Mouse (Mus musculus) neural tube, embryonic 14.5 days (tissue): Measurements from ENCODE around the gene Chaf1b. TPM values are rescaled to one million over a fixed set of nuclear protein-coding genes. Genes with fewer than 3 reads are reported as not detected.

Source experiments
- ATAC-seq: fragments of 200-750 bp; cut with Nextera tagmentation; 2 replicates; pipeline ENCODE4 v1.8.0; 2017; ENCODE audit warnings: low read depth, mild to moderate bottlenecking, moderate TSS enrichment, moderate library complexity
- H3K27ac ChIP-seq: fragments of 300-500 bp; sonication (generic); 2 replicates; pipeline ENCODE4 v1.5.1; 2014; ENCODE audit warnings: low read depth, mild to moderate bottlenecking, control low read depth, low read length, moderate library complexity, mixed read lengths
- H3K27me3 ChIP-seq: fragments of 300-500 bp; sonication (generic); 2 replicates; pipeline ENCODE4 v1.6.1; 2014; ENCODE audit warnings: low read length; ENCODE audit not compliant: control insufficient read depth, insufficient read depth
- H3K36me3 ChIP-seq: fragments of 300-500 bp; sonication (generic); 2 replicates; pipeline ENCODE4 v1.6.1; 2014; ENCODE audit warnings: low read length, mixed read lengths; ENCODE audit not compliant: control insufficient read depth, insufficient read depth
- H3K4me1 ChIP-seq: fragments of 300-500 bp; sonication (generic); 2 replicates; pipeline ENCODE4 v1.6.1; 2014; ENCODE audit warnings: low read length; ENCODE audit not compliant: control insufficient read depth, insufficient read depth
- H3K4me2 ChIP-seq: fragments of 300-500 bp; sonication (generic); 2 replicates; pipeline ENCODE4 v1.6.1; 2014; ENCODE audit warnings: mild to moderate bottlenecking, low read depth, low read length, control low read depth
- H3K4me3 ChIP-seq: fragments of 300-500 bp; sonication (generic); 2 replicates; pipeline ENCODE4 v1.5.1; 2014; ENCODE audit warnings: low read depth, low read length, control low read depth, mixed read lengths
- H3K9ac ChIP-seq: fragments of 300-500 bp; sonication (generic); replicated peaks from 2 replicates; pipeline ENCODE4 v1.6.1; 2014; ENCODE audit warnings: low read depth, mild to moderate bottlenecking, control low read depth, low read length, mixed read lengths
- H3K9me3 ChIP-seq: fragments of 300-500 bp; sonication (generic); 2 replicates; pipeline ENCODE4 v1.6.1; 2016; ENCODE audit warnings: low read length; ENCODE audit not compliant: control insufficient read depth
- WGBS: fragments of 180-500 bp; shearing (Covaris S2); extraction: QIAGEN DNeasy Blood & Tissue Kit; methylation state at CpG from one replicate; pipeline ENCODE4 v1.1.7; 2014; 5-methylcytosine and 5-hydroxymethylcytosine counted together
- polyA plus RNA-seq: library from polyadenylated mRNA; unstranded; fragments of >200 nt; fragmentation: Nextera tagmentation; extraction: Ambion mirVana; gene quantifications from 2 replicates; pipeline ENCODE4 v1.2.1, GENCODE M21; 2014

Chaf1b gene
- polyA plus RNA-seq, 1 experiment from 2014 or later: 16.5 TPM

GRCm38 (mm10) chr16:93910735-93911665 lies 27.3 kb downstream of the Chaf1b start:
- Histone ChIP-seq H3K9ac (no peak overlapping the region), H3K4me1 (no peaks in the 10 kb centered on the region), H3K4me3 (no peak overlapping the region), H3K9me3 (no peaks in the 10 kb centered on the region), H3K4me2 (no peak overlapping the region), H3K36me3 (no peaks in the 10 kb centered on the region), H3K27ac (no peak overlapping the region), H3K27me3 (no peaks in the 10 kb centered on the region)
- ATAC-seq: no peak
- WGBS: 61% methylated on average over 28 of the region's 28 CpGs

- no peaks in the 10 kb centered on the region for H3K36me3 ChIP-seq
- no peaks in the 10 kb centered on the region for H3K27me3 ChIP-seq
- no peak overlapping the region for H3K4me2 ChIP-seq
- H3K4me3 ChIP-seq: no peak overlapping the region
- no peak for ATAC-seq
- 79% methylated on average over 5 of the region's 5 CpGs for WGBS
- no peaks in the 10 kb centered on the region for H3K9me3 ChIP-seq
- H3K27ac ChIP-seq: no peak overlapping the region
- no peak overlapping the region for H3K9ac ChIP-seq
- H3K4me1 ChIP-seq: no peaks in the 10 kb centered on the region
Measured at GRCm38 (mm10) chr16:93912158-93912557, 28.5 kb downstream of the Chaf1b start.

- H3K4me2 ChIP-seq: no peak overlapping the region
- H3K9ac ChIP-seq: no peak overlapping the region
- H3K4me3 ChIP-seq: no peak overlapping the region
- no peak for ATAC-seq
- no peaks in the 10 kb centered on the region for H3K27me3 ChIP-seq
- H3K27ac ChIP-seq: no peak overlapping the region
- no peaks in the 10 kb centered on the region for H3K4me1 ChIP-seq
- H3K36me3 ChIP-seq: no peaks in the 10 kb centered on the region
- 69% methylated on average over 3 of the region's 3 CpGs for WGBS
- H3K9me3 ChIP-seq: no peaks in the 10 kb centered on the region
Measured at GRCm38 (mm10) chr16:93912808-93913207, 29.1 kb downstream of the Chaf1b start.

GRCm38 (mm10) chr16:93913881-93914576 lies 30.3 kb downstream of the Chaf1b start:
- no peak overlapping the region for H3K4me2 ChIP-seq
- H3K4me1 ChIP-seq: no peaks in the 10 kb centered on the region
- no peak overlapping the region for H3K9ac ChIP-seq

GRCm38 (mm10) chr16:93915338-93915849 lies 31.7 kb downstream of the Chaf1b start:
- no peak for ATAC-seq
- Histone ChIP-seq H3K9me3 (no peaks in the 10 kb centered on the region), H3K27ac (no peak overlapping the region), H3K4me1 (no peaks in the 10 kb centered on the region), H3K4me2 (no peak overlapping the region), H3K36me3 (no peaks in the 10 kb centered on the region), H3K4me3 (no peak overlapping the region), H3K9ac (no peak overlapping the region), H3K27me3 (no peaks in the 10 kb centered on the region)
- WGBS: 38% methylated on average over 7 of the region's 10 CpGs

More at GRCm38 (mm10) chr16:93913881-93914576, 30.3 kb downstream of the Chaf1b start:
- Histone ChIP-seq H3K27me3 (no peaks in the 10 kb centered on the region), H3K4me3 (no peak overlapping the region), H3K36me3 (no peaks in the 10 kb centered on the region), H3K27ac (no peak overlapping the region), H3K9me3 (no peaks in the 10 kb centered on the region)
- no peak for ATAC-seq
- 79% methylated on average over 10 of the region's 10 CpGs for WGBS

- peak; percentile 58; the same call in 1 of the 2 replicates for ATAC-seq
- H3K27me3 ChIP-seq: no peaks in the 10 kb centered on the region
- no peaks in the 10 kb centered on the region for H3K36me3 ChIP-seq
- H3K9me3 ChIP-seq: no peaks in the 10 kb centered on the region
- no peak overlapping the region for H3K4me3 ChIP-seq
- 38% methylated on average over 22 of the region's 22 CpGs for WGBS
- H3K4me1 ChIP-seq: no peaks in the 10 kb centered on the region
- H3K27ac ChIP-seq: no peak overlapping the region
- no peak overlapping the region for H3K9ac ChIP-seq
- H3K4me2 ChIP-seq: peak overlapping the region; percentile 37; the same call in 1 of the 2 replicates
Measured at GRCm38 (mm10) chr16:93917712-93918678, 34.3 kb downstream of the Chaf1b start.

GRCm38 (mm10) chr16:93918679-93919060 lies 35.0 kb downstream of the Chaf1b start:
- H3K27me3 ChIP-seq: no peaks in the 10 kb centered on the region
- no peaks in the 10 kb centered on the region for H3K4me1 ChIP-seq
- no peak overlapping the region for H3K4me3 ChIP-seq
- H3K36me3 ChIP-seq: no peaks in the 10 kb centered on the region
- H3K27ac ChIP-seq: no peak overlapping the region
- ATAC-seq: 0 out of 2 replicates have a peak, but pooled peaks have one; percentile 2
- WGBS: 58% methylated on average over 8 of the region's 8 CpGs
- H3K4me2 ChIP-seq: peak overlapping the region; percentile 37; the same call in 1 of the 2 replicates
- H3K9ac ChIP-seq: no peak overlapping the region
- no peaks in the 10 kb centered on the region for H3K9me3 ChIP-seq

GRCm38 (mm10) chr16:93919189-93919588 lies 35.5 kb downstream of the Chaf1b start:
- no peaks in the 10 kb centered on the region for H3K27me3 ChIP-seq
- WGBS: 69% methylated on average over 20 of the region's 20 CpGs
- no peak overlapping the region for H3K27ac ChIP-seq
- H3K4me1 ChIP-seq: no peaks in the 10 kb centered on the region
- H3K9me3 ChIP-seq: no peaks in the 10 kb centered on the region
- H3K4me3 ChIP-seq: no peak overlapping the region
- 0 out of 2 replicates have a peak, but pooled peaks have one; percentile 9 for ATAC-seq
- H3K9ac ChIP-seq: no peak overlapping the region
- no peaks in the 10 kb centered on the region for H3K36me3 ChIP-seq
- H3K4me2 ChIP-seq: no peak overlapping the region
